Mouse (Mus musculus): Measurements from ENCODE around the gene Camsap2.
A peak's percentile ranks its signal among the peaks of the same experiment; 100 is the strongest.

Camsap2 gene

DNA sequence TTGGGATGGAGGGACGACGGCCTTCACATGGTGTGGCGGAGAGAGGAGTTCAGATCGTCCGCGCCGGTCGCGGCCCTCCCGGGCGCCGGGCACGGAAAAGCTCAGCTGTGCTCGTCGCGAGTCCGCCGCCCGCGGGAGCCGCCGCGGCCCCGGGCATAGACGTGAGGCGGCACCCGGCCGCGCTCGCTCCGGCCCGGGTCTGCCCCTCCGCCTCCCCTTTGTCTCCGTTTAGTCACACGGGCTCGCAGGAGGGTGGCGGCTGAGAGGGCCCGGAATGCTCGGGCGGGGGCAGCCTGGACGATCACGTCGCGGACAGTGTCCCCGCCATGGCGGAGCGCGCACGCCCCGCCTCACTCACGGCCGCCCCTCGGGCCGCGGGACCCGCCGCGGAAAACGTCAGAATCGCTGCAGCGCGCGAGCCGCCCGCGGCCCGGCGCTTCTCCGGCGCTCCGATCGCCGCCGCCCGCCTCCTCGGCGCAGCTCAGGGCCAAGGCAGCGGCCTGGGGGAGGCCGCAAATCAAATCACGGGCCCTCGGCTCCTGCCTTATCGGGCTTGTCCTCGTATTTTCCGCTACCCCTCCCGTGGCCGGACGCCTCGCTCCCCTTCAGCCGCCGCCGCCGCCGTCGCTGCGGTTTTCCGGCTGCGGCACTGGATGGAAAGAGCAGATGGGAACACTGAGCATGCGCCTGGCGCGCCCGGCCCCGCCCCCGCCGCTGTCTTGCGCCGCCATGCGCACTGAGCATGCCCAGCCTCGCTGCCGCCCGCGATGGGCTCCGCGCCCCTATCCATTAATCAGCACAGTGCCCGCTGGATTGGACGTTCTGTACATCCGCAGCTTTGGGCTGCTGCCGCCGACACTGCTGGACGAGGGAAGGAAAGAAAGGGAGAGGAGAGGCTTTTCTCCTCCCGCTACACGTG, at the start of gene Camsap2:
Gene Camsap2, minus strand, starts transcription at position 651 of the 919 bp plus-strand sequence.
- peak; percentile 65 for DNase-seq (ENCODE audit: low read depth, low spot score)

DNA sequence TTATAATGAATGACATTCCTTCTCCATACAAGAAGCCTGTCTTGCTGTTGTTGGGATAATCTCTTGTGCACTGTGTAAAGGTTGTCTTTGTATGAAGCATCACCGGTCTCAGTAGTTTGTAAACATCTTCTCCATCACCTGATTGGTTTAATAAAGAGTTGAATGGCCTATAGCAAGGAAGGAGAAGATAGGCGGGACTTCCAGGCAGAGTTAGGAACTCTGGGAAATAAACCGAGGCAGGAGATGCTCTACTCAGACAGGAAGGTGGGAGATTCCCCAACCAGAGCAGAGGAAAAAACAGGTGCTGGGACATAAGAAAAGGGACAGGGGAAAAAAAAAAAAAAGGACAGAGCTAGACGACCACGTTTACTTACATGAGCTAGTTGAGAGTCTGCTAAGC, 49.2 kb upstream of the Camsap2 start:
- no peak for DNase-seq (ENCODE audit: low read depth, low spot score)

DNA sequence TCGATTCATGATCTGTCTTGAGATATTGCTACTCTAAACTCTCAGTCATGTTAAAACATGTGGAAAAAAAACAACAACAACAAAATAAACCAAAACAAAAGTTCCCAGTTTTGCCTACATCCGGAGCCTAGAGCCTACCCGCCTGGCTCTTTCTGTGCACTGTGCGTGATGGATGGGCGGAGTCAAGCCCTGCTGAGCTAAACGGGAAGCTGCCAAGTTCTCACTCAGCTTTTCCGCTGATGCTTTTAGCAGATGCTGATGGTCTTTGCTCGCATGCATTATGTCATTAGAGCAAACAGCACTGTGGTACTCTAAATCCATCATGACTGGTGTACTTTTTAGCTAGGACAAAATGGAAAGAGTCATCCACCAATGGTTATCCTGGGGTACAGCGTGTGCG, 48.6 kb upstream of the Camsap2 start:
- DNase-seq (ENCODE audit: low read depth, low spot score): no peak

DNA sequence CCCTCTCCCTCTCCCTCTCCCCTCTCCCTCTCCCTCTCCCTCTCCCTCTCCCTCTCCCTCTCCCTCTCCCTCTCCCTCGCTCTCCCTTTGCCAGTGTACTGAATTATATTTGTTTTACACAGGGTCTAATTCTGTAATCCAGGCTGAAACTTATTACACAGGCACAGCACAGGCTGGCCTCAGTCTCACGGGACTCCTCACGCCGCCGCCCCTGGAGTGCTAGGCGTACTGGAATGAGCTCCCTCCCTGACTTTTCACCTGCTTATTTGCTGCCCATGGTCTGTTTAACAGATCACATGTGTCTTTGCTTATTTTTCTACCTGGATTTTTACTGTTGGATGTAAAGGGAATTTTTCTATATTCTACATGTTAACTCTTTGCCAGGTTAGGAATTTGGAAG, 41.0 kb upstream of the Camsap2 start:
- no peak for DNase-seq (ENCODE audit: low read depth, low spot score)

DNA sequence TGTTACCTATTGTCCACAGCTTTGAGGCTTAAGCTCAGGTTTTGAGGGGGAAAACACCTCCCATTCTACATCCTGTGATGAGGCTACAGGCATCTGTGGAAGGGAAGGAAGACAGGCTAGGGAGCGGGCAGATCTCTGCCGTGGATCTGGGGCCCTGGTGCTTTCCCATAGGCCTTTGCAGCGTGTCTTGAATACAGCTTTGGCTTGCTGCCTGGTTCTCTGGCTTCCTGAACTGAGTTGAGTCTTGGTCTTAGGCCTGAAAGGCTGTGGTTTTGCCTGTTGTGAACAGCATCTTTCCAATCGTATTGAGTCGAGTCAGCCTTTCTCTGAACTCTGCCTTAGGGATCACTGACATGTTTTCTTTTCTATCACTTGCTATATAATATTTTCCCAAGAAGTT, 35.7 kb upstream of the Camsap2 start:
- DNase-seq (ENCODE audit: low read depth, low spot score): no peak

DNA sequence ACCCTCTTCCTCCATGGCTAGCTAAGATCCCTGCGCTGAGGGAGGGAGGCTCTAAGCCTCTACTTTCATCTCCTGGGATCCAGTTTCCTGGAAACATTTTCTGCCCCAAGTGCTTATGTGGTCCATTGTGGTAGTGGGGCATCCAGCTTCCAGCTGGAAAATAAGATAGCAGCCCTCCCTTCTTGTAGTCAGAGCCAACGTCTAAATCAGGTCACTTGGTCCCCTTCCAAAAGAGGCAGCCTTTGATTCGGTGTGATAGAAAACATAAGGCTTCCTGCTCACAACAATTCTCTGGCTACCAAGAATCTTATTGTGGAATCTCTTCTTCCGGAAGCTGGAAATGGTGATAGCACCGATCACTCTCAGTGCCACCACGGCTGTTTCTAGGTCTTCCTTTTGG, 35.3 kb upstream of the Camsap2 start:
- DNase-seq (ENCODE audit: low read depth, low spot score): no peak

DNA sequence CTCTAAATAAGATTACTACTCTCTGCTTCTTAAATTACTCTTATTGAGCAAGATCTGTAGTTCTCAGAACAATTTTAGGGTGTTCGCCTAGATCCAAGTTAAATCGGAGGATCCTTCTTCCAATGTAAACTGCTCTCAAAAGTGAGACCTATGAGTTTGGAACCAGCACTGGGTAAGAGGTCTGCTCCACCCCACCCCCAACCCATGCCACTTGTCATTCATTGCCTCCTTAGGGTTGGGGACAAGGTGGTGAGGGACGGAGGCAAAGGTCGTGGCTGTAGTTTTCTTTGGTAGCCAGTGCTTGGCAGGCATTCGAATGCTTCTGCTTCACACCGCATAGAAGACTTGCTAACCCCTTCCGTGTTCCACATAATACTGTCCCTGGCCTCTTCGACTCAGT, 34.7 kb upstream of the Camsap2 start:
- DNase-seq (ENCODE audit: low read depth, low spot score): no peak

DNA sequence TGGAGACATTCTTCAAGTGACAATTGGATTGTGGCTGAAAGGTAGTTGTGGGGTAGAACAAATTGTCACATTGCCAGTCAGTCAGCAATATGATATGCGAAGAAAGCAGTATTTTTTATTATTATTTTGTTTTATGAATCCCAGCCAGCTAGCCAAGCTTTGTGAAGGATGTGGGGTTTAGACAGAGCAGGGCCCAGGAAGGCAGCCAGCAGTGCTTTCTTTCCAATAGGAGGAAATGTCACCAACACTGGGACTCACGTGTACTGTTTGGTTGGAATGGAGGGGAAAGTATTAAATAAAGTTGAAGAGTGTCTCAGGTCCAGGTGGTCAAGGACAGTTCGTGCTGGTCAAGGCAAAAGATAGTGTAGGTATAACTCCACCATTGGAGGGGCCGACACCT, 34.3 kb upstream of the Camsap2 start:
- no peak for DNase-seq (ENCODE audit: low read depth, low spot score)

DNA sequence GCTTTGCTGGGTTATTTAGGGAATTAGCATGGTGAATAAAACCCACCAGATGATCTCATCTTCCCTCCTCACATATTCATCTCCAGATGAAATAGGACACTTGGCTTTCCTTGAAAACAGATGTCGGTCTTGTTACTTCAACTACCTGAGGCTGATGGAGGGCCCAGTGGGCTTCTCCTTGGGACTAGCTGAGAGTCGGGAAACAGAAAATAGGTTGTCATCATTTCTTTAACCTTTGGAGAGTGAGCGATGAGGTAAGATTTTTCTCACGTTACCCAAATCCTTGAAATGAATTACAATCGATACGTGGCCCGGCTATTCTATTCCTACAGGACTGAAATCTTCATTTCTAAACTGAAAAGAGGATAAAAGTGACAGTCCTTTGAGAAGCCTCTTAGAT, 33.4 kb upstream of the Camsap2 start:
- DNase-seq (ENCODE audit: low read depth, low spot score): no peak

DNA sequence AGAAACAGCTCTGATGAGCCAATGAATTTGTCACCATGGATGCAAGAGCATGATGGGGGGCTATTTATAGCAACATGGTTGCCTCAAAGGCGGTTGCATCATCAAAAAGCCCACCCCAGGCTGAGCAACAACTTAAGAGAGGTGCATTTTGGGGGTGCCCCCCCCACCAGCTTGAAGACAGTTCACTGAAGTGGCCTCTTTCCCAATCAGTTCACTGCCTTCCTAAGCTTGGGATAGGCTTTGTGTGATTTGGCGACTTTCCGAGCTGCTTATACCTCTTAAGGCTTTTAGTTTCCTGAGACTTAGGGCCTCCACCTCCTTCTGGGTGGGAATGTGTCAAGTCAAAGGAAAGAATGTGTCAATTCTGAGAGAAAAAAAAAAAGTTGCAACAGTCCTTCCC, 20.1 kb upstream of the Camsap2 start:
- DNase-seq (ENCODE audit: low read depth, low spot score): no peak

DNA sequence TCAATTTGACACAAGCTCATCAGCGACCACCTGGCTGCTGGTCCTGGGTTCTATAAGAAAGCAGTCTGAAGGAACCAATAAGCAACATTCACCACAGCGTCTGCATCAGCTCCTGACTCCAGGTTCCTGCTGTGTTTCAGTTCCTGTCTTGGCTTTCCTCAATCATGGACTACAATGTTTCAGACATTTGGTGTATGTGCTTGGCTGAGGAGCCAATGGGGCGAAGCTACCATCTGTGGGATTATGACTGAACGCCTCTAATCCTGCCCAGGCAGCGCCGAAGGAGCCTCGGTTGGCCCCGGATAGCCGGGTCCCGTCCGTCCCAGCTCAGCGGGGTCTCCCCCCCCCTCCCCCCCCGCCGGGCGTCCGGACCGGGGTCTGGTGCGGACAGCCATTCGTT, 18.8 kb upstream of the Camsap2 start:
- no peak for DNase-seq (ENCODE audit: low read depth, low spot score)

DNA sequence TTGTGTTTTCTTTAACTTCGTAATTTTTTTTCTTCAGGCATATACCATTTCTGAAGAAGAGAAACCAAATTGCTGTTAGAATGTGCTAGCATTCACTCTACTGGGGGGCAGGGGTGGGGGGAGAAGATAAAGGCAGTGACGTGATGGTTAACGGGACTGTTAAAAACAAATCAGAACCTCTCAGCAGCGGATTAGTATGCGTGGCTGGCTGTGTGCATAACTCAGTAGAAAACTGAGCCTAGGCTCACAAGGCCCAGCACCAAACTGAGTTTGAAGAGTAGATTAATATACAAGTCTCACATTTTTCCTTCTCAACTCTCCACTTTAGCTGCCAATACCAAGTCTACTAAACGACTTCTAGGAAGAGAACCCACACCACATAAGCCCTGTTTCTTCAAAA, 17.1 kb upstream of the Camsap2 start:
- DNase-seq (ENCODE audit: low read depth, low spot score): no peak

DNA sequence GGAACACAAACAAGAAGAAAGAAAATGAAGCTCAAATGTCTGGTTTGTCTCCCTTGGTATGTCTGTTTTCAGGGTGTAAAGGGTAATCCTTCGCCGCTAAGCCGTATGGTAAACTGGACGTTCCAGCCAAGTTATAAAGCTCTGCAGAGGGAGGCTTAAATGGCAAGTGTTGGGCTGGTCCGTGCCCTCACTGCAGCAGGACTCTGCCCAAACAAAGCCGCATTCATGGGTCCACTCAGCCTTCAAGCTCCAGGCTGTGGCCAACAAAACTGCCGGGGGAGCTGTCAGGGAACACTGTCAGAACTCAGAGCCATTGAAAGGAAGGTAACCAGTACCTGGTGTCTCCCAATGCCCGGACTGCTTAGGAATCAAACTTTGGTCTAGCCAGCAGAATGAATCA, 16.7 kb upstream of the Camsap2 start:
- no peak for DNase-seq (ENCODE audit: low read depth, low spot score)

DNA sequence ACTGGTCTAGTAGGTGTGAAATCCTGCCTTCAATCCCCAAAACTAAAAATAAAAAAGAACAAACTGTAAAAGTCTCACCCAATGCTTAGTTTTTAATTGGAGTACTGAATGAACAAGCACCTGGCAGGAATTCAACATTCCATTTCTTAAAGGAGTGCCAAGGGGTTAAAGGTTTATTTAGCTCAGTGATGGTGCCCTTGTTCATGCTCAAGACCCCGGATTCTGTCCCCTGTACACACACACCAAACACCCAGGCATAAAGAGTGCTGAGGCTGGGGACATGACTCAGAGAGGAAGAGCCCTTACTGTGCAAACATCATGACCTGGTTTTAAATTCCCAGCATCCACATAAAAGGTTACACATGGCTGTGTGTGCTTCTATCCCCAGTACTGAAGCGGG, 15.5 kb upstream of the Camsap2 start:
- DNase-seq (ENCODE audit: low read depth, low spot score): no peak

DNA sequence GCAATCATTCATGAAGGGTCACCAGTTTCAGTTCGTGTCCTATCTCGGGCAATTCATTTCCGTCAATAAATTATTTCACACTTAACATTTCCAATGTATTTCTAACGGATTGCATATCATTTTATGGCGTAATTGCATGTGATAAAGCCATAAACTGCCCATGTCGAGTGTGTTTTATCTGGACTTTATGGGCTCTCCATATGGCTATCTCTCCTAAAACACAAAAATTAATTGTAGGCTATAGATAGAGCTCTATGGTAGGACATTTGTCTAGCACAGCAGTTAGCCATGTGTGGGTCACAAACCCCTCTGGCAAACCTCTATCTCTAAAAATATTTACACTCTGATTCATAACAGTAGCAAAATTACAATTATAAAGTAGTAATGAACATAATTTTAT, 15.0 kb upstream of the Camsap2 start:
- no peak for DNase-seq (ENCODE audit: low read depth, low spot score)

DNA sequence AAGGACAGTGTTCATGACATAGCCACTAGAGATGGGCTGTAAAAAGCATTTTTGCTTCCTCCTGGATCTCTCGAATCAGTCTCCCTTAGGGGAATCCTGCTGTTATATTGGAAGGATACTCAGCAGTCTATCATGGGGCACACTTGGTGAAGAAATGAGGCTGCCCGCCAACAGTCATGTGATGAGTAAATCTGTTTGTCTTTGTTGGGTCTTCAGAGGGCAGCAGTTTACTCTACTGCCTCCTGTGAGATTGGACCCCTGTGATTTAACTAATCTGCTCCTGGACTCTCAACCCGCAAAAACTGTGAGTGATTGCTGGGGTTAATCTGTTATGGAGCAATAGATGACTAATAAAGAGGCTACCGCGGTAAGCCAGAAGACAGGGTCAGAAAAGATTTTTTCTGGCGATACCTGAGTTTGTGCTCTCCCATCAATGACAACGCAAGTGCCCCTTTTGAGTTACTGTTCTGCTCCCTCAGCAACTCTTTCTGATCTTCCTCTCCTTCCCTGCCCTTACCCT, 13.0 kb upstream of the Camsap2 start:
- no peak for DNase-seq (ENCODE audit: low read depth, low spot score)

DNA sequence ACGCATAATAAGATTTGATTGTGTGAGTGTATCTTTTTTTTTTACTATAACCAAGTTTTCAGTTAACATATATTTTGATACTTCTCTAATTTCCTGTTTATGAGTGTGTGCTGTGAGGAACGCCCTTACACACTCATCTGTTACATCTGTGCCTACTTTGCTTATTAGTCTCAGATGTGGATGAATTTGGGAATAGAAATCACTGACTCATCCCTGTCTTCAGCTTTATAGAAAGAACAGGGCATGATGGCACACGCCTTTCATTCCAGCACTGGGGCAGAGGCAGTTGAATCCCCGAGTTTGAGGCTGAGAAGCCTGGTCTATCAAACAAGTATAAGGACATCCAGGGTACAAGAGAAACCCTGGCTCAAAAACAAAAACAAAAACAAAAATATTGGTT, 9.7 kb upstream of the Camsap2 start:
- DNase-seq (ENCODE audit: low read depth, low spot score): no peak

DNA sequence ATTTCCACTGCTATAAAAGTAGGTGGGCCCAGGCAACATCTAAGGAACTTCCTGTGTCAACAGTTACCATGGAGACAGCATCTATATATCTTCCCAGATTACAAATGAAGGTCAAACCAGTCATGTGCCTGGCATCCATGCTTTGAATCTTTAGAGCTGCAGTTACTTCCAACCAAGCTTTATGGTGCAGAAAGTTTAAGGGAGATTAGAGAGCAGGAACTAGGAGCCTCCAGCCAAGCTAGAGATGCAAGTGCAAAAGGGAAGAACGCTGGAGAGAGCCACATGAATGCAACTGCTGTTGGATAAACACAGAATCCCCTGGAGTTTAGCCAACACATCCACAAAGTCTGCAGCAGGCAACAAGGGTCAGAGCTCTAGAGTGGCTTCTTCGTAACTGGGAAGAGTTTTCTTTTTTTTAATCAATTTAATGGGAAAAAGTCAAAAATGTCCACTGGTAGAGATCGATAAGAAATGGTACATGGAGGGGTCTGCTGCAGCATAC, 4.8 kb upstream of the Camsap2 start:
- DNase-seq (ENCODE audit: low read depth, low spot score): no peak

DNA sequence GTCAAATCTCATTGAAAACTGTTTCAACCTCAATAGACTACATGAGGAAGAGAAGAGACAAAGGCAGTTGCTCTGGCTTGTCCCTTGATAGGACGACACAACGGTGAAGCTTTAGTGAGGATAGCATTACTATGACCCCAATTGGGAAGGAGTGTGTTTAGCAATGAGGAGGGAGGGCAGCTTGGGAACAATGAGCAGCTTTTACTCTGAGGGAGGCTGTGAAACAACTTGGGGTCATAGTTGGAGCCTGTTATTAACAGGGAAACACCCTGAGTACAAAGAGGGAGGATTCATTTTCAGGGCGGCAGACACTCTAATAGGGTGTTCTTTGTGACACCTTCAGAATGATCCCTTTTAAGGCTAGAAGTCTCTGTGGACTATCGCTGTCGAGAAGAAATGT, 2.2 kb upstream of the Camsap2 start:
- no peak for DNase-seq (ENCODE audit: low read depth, low spot score)

DNA sequence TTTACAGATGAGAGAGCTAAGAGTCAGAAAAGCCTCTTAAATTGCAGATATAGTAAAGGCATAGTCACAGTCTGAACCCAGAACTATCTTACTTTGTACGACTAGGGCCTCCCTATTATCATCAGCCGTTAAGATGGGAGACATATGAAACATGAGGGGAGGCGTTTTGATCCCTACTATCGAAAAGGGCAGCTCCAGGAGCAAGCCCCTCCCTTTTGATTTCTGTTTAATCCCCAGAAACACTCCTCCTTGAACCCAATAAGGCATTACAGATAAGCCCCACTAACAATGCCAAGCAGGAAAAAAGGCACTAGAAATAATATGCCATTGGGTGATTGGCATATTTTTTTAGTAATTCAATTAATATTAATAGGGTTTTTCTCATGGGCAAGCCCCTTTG, 1.2 kb upstream of the Camsap2 start:
- DNase-seq (ENCODE audit: low read depth, low spot score): no peak

DNA sequence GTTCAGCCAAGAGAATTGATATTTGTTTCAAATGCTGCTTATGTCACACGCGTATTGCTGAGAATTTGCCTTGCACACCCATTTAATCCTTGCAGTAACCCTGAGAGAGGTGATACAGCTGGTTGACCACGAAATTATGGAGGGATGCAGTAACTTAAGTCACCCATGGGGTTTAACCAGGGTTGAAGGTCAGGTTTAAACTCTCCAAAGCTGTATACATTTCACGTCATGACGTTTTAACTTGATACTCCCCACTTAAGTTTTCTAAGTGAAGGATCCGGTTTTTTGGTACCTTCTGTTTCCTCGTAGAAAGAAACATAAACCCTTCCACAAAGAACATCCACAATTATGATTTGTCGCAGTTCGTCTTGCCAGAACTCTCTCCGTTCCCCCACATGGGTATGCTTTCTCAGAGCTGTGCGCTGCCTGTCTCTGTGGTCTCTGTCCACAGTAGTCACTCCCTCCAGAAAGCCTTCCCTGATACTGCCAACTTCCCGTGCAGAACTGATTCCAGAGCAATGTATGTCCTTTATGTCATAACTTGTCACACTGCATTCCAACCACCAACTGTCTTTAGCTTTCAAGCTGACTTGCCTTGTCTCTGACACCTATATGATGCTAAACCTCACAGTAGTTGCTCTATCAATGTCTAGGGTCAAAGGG, 600 bp upstream of the Camsap2 start:
- DNase-seq (ENCODE audit: low read depth, low spot score): no peak

DNA sequence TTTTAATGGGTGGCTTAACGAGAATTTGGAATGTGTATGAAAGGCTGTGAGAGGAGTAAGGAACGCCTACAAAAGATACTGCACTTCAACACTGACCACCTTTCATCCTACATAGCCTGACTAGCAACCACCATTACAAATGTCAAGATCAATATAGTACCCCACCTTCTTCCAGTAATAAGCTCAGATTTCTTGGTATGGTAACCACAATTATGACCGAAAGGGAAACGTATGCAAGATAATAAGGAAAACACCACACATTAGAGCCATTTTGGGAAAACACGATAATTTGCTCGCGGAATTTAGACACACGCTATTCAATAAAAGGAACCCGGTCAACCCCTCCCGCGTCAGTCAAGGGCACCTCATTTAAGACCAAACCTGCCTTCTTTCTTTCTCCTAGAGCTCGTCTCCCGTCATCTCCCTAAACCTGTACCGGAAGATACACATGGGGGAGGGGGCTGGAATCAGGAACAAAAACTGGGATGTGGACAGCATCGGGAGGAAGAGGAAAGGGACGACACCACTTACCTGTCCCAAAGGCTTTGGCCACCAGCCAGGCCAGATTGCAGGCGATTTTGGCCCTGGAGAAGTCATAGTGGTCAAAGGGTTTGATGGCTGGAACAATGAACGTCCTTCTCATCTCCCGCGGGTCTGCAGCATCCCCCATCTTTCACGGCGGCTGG, 993 bp downstream of the Camsap2 start:
- no peak for DNase-seq (ENCODE audit: low read depth, low spot score)
